ENCODE assay signal across 8 mouse cellular contexts in the genomic region with DNA sequence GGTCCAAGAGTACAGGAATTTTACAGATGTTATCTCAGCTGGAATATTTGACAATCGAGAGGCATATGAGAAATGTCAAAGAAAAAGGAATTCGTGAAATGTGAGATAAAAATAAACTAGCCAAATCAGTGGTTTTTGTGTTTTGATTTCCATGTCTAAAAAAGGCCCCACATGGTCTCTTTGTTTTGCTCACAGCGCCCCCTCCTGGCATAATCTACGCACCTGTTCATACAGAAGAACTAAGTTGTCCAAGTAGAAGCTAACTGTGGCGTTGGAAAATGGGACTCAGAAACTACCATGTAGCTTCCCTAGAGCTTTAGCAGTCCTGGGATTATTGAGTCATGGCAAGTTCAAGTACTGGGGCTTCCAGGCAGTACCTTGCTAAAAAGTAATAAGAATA.
DNase-seq lines count a peak whose midpoint lies in the region; ATAC-seq lines count a peak whose summit lies in the region.

No protein-coding gene starts in this region.

- no peak overlapping the region for H3K27ac ChIP-seq in kidney, embryonic 15.5 days

- peaks cover 13% of the 10 kb centered on the region for H3K4me1 ChIP-seq in kidney, embryonic 15.5 days

- WGBS in kidney, embryonic 15.5 days = 17% methylated on average over 5 of the region's 5 CpGs

- ATAC-seq in kidney, embryonic 15.5 days (replicated peaks; ENCODE audit: low FRiP score) = no peak

- H3K4me3 ChIP-seq in kidney, embryonic 15.5 days (replicated peaks) = no peak overlapping the region

- H3K4me2 ChIP-seq in kidney, embryonic 15.5 days = no peak overlapping the region

- H3K36me3 ChIP-seq in kidney, embryonic 15.5 days = no peaks in the 10 kb centered on the region

- H3K9me3 ChIP-seq in kidney, embryonic 15.5 days (replicated peaks) = no peaks in the 10 kb centered on the region

- peak; percentile 83 for DNase-seq in kidney, adult 18-20 months
- DNase-seq in adrenal gland, postnatal 14 days = peak; percentile 91
- peak; percentile 11 to 82 for DNase-seq in frontal cortex, adult 2 months (ENCODE audit: extremely low spot score in 1 of 2, low spot score in 1 of 2)
- peak; percentile 78 to 94 for DNase-seq in kidney, postnatal 25 days
- DNase-seq in lung, adult 18-20 months = peak; percentile 66 to 74
- peak; percentile 77 for DNase-seq in right cerebral cortex, postnatal 14 days
- peak; percentile 72 to 80 for DNase-seq in urinary bladder, postnatal 36 days (ENCODE audit: low spot score in 2 of 2)

- H3K9ac ChIP-seq in kidney, embryonic 15.5 days = no peak overlapping the region

- no peaks in the 10 kb centered on the region for H3K27me3 ChIP-seq in kidney, embryonic 15.5 days
